Mouse (Mus musculus) heart, postnatal 0 days (tissue): ENCODE data around the gene Elovl6. TPM values are rescaled to one million over a fixed set of nuclear protein-coding genes. Genes with fewer than 3 reads are reported as not detected.

Experiments
- ATAC-seq: fragments of 200-750 bp; cut with Nextera tagmentation; 2 replicates; pipeline ENCODE4 v1.8.0; 2017; ENCODE audit warnings: low read depth, moderate number of reproducible peaks, moderate library complexity; ENCODE audit not compliant: insufficient read depth
- DNase-seq: peaks from one replicate; pipeline ENCODE4 v3.0.0-alpha.2; 2016; ENCODE audit warnings: low spot score
- H3K27ac ChIP-seq: fragments of 300-500 bp; sonication (generic); 2 replicates; pipeline ENCODE4 v1.5.1; 2014; ENCODE audit warnings: low read depth, mild to moderate bottlenecking
- H3K27me3 ChIP-seq: fragments of 300-500 bp; sonication (generic); 2 replicates; pipeline ENCODE4 v1.6.1; 2014; ENCODE audit warnings: low read length, mixed read lengths; ENCODE audit not compliant: control insufficient read depth, insufficient read depth
- H3K36me3 ChIP-seq: fragments of 300-500 bp; sonication (generic); replicated peaks from 2 replicates; pipeline ENCODE4 v1.6.1; 2014; ENCODE audit warnings: low read length, mixed read lengths; ENCODE audit not compliant: control insufficient read depth, insufficient read depth
- H3K4me1 ChIP-seq: fragments of 300-500 bp; sonication (generic); 2 replicates; pipeline ENCODE4 v1.6.1; 2014; ENCODE audit warnings: antibody characterized with exemption; ENCODE audit not compliant: control insufficient read depth, insufficient read depth
- H3K4me2 ChIP-seq: fragments of 300-500 bp; sonication (generic); 2 replicates; pipeline ENCODE4 v1.6.1; 2014; ENCODE audit warnings: low read depth, mild to moderate bottlenecking, low read length, moderate library complexity
- H3K4me3 ChIP-seq: fragments of 300-500 bp; sonication (generic); 2 replicates; pipeline ENCODE4 v1.5.1; 2014; ENCODE audit warnings: low read depth, low read length
- H3K9ac ChIP-seq: fragments of 300-500 bp; sonication (generic); replicated peaks from 2 replicates; pipeline ENCODE4 v1.6.1; 2014; ENCODE audit warnings: low read depth, low read length, mixed read lengths
- H3K9me3 ChIP-seq: fragments of 300-500 bp; sonication (generic); replicated peaks from 2 replicates; pipeline ENCODE4 v1.6.1; 2016; ENCODE audit warnings: low read length; ENCODE audit not compliant: control insufficient read depth
- CTCF ChIP-seq: IDR thresholded peaks from 2 replicates; pipeline ENCODE4 v1.5.1; 2016; ENCODE audit warnings: antibody characterized with exemption, control low read depth, low read depth
- EP300 ChIP-seq: IDR thresholded peaks from 2 replicates; pipeline ENCODE4 v1.6.1; 2016; ENCODE audit warnings: antibody characterized with exemption, low read depth
- WGBS: fragments of 180-500 bp; shearing (Covaris S2); extraction: QIAGEN DNeasy Blood & Tissue Kit; methylation state at CpG from one replicate; pipeline ENCODE4 v1.1.7; 2014; 5-methylcytosine and 5-hydroxymethylcytosine counted together
- polyA plus RNA-seq: library from polyadenylated mRNA; unstranded; fragments of >200 nt; fragmentation: Nextera tagmentation; extraction: Ambion mirVana; gene quantifications from 2 replicates; pipeline ENCODE4 v1.2.1, GENCODE M21; 2015
- total RNA-seq: library from RNA; depleted of rRNA; stranded (reverse); fragments of >200 nt; gene quantifications from 2 replicates; pipeline ENCODE4 v1.2.3, GENCODE M21; 2014; ENCODE audit warnings: low replicate concordance

The Elovl6 gene
- total and polyA plus RNA-seq, 2 experiments from 2014 or later: 2.9 to 5.2 TPM

- H3K36me3 ChIP-seq: no peaks in the 10 kb centered on the region
- 29% methylated on average over 8 of the region's 8 CpGs for WGBS
- no peak for ATAC-seq
- H3K27ac ChIP-seq: no peak overlapping the region
- H3K4me2 ChIP-seq: no peak overlapping the region
- H3K27me3 ChIP-seq: no peaks in the 10 kb centered on the region
- TF ChIP-seq EP300 (no peak), CTCF (no peak)
- no peaks in the 10 kb centered on the region for H3K4me1 ChIP-seq
- H3K4me3 ChIP-seq: no peak overlapping the region
- H3K9ac ChIP-seq: no peak overlapping the region
- no peak for DNase-seq
- H3K9me3 ChIP-seq: no peaks in the 10 kb centered on the region
These were observed 101.4 kb downstream of the Elovl6 start for GRCm38 (mm10) chr3:129633518-129633917.

DNA sequence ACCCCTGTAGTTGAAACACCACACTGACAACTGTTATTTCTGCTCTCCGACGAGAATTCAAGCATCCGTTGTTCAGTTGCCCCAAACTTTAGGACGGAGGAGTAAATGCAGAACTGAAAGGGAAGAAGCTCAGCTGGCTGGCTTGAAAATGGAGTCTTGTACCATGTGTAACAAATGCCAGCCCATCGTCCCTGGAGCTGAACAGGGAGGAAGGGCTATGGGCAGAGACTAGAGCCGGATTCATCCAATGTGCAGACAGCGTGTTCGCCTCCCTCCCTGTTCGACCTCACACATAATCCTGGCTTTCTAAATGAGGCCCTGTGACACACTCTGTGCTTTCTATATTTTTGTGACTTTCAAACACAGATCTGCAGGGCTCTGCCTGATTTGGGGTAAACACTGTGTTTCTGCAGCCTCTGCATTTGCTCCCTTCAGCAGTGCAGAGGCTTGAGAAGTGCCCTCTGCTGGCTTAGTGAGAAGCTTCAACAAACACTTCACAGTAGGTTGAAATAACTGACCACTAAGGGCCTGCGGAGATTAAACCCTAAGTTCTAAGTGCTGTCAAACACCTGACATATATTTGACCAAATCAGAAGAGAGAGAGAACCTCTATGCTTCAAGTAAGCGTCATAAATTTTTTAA lies 102.2 kb downstream of the Elovl6 start:
- TF ChIP-seq CTCF (peak; percentile 62), EP300 (no peak)

DNA sequence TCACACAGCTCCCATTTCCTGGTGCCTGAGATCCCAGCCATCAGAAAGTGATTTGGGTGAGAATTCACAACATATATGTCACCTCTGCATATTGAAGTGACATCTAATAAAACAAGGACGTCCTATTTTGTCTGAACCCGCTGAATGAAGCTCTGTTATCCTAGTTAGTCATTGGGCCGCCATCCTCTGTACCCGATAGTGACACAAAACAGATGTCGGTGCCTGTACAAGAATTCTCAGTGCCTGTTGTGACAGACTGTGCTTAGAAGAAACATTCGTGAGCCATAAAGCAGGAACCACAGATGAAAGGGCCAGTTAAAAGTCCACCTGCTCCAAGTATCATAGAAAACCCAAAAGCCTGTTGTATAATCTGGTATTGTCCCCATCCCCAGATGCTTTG lies 105.3 kb downstream of the Elovl6 start:
- 52% methylated on average over 6 of the region's 6 CpGs for WGBS
- no peak overlapping the region for H3K4me2 ChIP-seq
- TF ChIP-seq EP300 (no peak), CTCF (no peak)
- H3K9me3 ChIP-seq: no peaks in the 10 kb centered on the region
- H3K27ac ChIP-seq: no peak overlapping the region
- no peaks in the 10 kb centered on the region for H3K36me3 ChIP-seq
- H3K4me3 ChIP-seq: no peak overlapping the region
- no peaks in the 10 kb centered on the region for H3K4me1 ChIP-seq
- no peak for ATAC-seq
- no peak overlapping the region for H3K9ac ChIP-seq
- DNase-seq: no peak
- no peaks in the 10 kb centered on the region for H3K27me3 ChIP-seq

More for the DNA sequence above, 102.2 kb downstream of the Elovl6 start:
- Histone ChIP-seq H3K9me3 (no peaks in the 10 kb centered on the region), H3K4me3 (no peak overlapping the region), H3K27ac (no peak overlapping the region), H3K27me3 (no peaks in the 10 kb centered on the region), H3K36me3 (no peaks in the 10 kb centered on the region), H3K4me1 (no peaks in the 10 kb centered on the region), H3K9ac (no peak overlapping the region), H3K4me2 (no peak overlapping the region)
- ATAC-seq (peak; percentile 63), DNase-seq (peak; percentile 51)
- WGBS: 72% methylated on average over 11 of the region's 11 CpGs

DNA sequence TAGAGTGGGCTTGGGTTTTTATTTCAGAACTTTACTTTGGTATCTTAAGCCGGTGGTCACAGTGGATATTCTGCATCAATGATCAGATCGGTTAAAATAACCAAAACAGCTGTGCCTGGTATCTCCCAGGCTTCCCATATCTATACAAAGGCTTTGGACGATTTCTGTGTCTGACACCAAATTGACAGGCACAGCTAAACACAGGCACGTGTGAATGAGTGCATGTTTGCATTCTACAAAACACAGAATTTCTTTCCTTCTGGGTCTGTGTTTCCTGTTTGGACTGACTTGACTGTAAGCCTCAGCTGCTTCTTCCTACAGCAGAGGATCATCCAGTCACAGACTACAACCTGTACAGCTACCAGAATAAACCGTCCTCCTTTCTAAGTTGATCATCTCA lies 107.5 kb downstream of the Elovl6 start:
- Histone ChIP-seq H3K4me1 (no peaks in the 10 kb centered on the region), H3K9me3 (no peaks in the 10 kb centered on the region), H3K27me3 (no peaks in the 10 kb centered on the region), H3K9ac (no peak overlapping the region), H3K27ac (no peak overlapping the region), H3K4me3 (no peak overlapping the region), H3K36me3 (no peaks in the 10 kb centered on the region), H3K4me2 (no peak overlapping the region)
- WGBS: 64% methylated on average over 5 of the region's 5 CpGs
- DNase-seq: no peak
- no peak for ATAC-seq
- TF ChIP-seq EP300: no peak
- no peak for TF ChIP-seq CTCF

GRCm38 (mm10) chr3:129640211-129641000 lies 108.3 kb downstream of the Elovl6 start:
- no peak for DNase-seq
- H3K27ac ChIP-seq: no peak overlapping the region
- H3K4me1 ChIP-seq: no peaks in the 10 kb centered on the region
- no peak overlapping the region for H3K9ac ChIP-seq
- ATAC-seq: no peak
- H3K27me3 ChIP-seq: no peaks in the 10 kb centered on the region
- WGBS: 73% methylated on average over 10 of the region's 10 CpGs
- H3K36me3 ChIP-seq: no peaks in the 10 kb centered on the region
- H3K4me3 ChIP-seq: no peak overlapping the region
- no peaks in the 10 kb centered on the region for H3K9me3 ChIP-seq
- H3K4me2 ChIP-seq: no peak overlapping the region
- TF ChIP-seq CTCF (no peak), EP300 (no peak)
